9 mouse cellular contexts compared by ENCODE assay signal in genomic region chr6:55461141-55461540, GRCm38 (mm10). TPM values are rescaled to one million over a fixed set of nuclear protein-coding genes. Genes with fewer than 3 reads are reported as not detected.
A peak's percentile ranks its signal among the peaks of the same experiment; 100 is the strongest.
DNase-seq lines count a peak whose midpoint lies in the region; ATAC-seq lines count a peak whose summit lies in the region.
"Had no signal": no experiment of that assay in that cellular context is flagged by ENCODE, and none has a peak within 500 bp of the region (broad histone marks: within the 10 kb centered on the region; RNA-seq: fewer than 3 reads in every experiment).

No protein-coding gene starts in this region.

- WGBS in heart, embryonic 12.5 days, result 60% methylated on average over 5 of the region's 5 CpGs
- 71% methylated on average over 5 of the region's 5 CpGs for WGBS in hindbrain, embryonic 11.5 days

- H3K27me3 ChIP-seq in heart, embryonic 12.5 days (replicated peaks), result peaks cover 48% of the 10 kb centered on the region
- H3K27me3 ChIP-seq in hindbrain, embryonic 11.5 days (ENCODE audit: control insufficient read depth, insufficient read depth, low read length), result no peaks in the 10 kb centered on the region

- no peak overlapping the region for H3K9ac ChIP-seq in heart, embryonic 12.5 days
- H3K9ac ChIP-seq in hindbrain, embryonic 11.5 days (ENCODE audit: low read depth, low read length), result no peak overlapping the region

- no peak for ATAC-seq in heart, embryonic 12.5 days (ENCODE audit: insufficient number of reproducible peaks, low FRiP score)
- ATAC-seq in granulocyte monocyte progenitor cell, adult 5-6 weeks (replicated peaks; ENCODE audit: poor library complexity, severe bottlenecking), result peak; percentile 57
- ATAC-seq in hindbrain, embryonic 11.5 days (ENCODE audit: low FRiP score), result no peak

- no peaks in the 10 kb centered on the region for H3K9me3 ChIP-seq in heart, embryonic 12.5 days (replicated peaks)
- H3K9me3 ChIP-seq in hindbrain, embryonic 11.5 days (ENCODE audit: control insufficient read depth, low read length), result no peaks in the 10 kb centered on the region
- H3K9me3 ChIP-seq: megakaryocyte, embryonic 14.5 days had no signal

- H3K36me3 ChIP-seq in heart, embryonic 12.5 days, result no peaks in the 10 kb centered on the region
- no peaks in the 10 kb centered on the region for H3K36me3 ChIP-seq in hindbrain, embryonic 11.5 days (ENCODE audit: control insufficient read depth, insufficient read depth, low read length)

- no peak overlapping the region for H3K27ac ChIP-seq in heart, embryonic 12.5 days (ENCODE audit: poor library complexity, severe bottlenecking)
- no peak overlapping the region for H3K27ac ChIP-seq in hindbrain, embryonic 11.5 days (ENCODE audit: low read depth, low read length)

- no peaks in the 10 kb centered on the region for H3K4me1 ChIP-seq in heart, embryonic 12.5 days (replicated peaks)
- no peaks in the 10 kb centered on the region for H3K4me1 ChIP-seq in hindbrain, embryonic 11.5 days (replicated peaks; ENCODE audit: control insufficient read depth, insufficient read depth, low read length)
- H3K4me1 ChIP-seq: megakaryocyte, embryonic 14.5 days had no signal

- no peak overlapping the region for H3K4me2 ChIP-seq in heart, embryonic 12.5 days
- no peak overlapping the region for H3K4me2 ChIP-seq in hindbrain, embryonic 11.5 days (replicated peaks; ENCODE audit: low read depth, low read length)

- H3K4me3 ChIP-seq in heart, embryonic 12.5 days, result no peak overlapping the region
- no peak overlapping the region for H3K4me3 ChIP-seq in hindbrain, embryonic 11.5 days (ENCODE audit: low read depth, low read length)
- H3K4me3 ChIP-seq: megakaryocyte, embryonic 14.5 days had no signal

- DNase-seq in heart, adult 18-20 months, result peak; percentile 30 to 69
- DNase-seq in thymus, postnatal 0 days (ENCODE audit: low spot score), result peak; percentile 18
- DNase-seq in thymus, adult 18-20 months, result no peak
- peak; percentile 5 for DNase-seq in thymus, postnatal 25 days
- DNase-seq in right cerebral cortex, postnatal 25 days, result no peak
- no peak for DNase-seq in hindbrain, embryonic 11.5 days (ENCODE audit: low spot score)

RNA-seq across cellular contexts. Expression of gene Adcyap1r1, which starts 9.4 kb away (rescaled TPM):
- 1 to 10 TPM; 4.9 to 6.1 TPM for total RNA-seq in heart, adult 18-20 months (2021)
- 6.2 and 6.5 TPM in 2 replicates for polyA plus RNA-seq in heart, embryonic 12.5 days (2016; fragmentation: Nextera tagmentation; extraction: Ambion mirVana)
- 0.40 and 0.44 TPM in 2 replicates for polyA plus RNA-seq in thymus, postnatal 0 days (2015; fragmentation: Nextera tagmentation; extraction: Ambion mirVana)
- 1.6 TPM in 1 of 2 replicates, not detected in the other for total RNA-seq in granulocyte monocyte progenitor cell, adult 5-6 weeks (2014; fragmentation: Nextera tagmentation)
- total RNA-seq in granulocyte monocyte progenitor cell, adult 5-6 weeks (2017), result not detected in 2 replicates
- 21.1 and 21.6 TPM in 2 replicates for polyA plus RNA-seq in hindbrain, embryonic 11.5 days (2014; fragmentation: Nextera tagmentation; extraction: Ambion mirVana)

Comparison
In these comparisons a context has a peak if more than half of its experiments do, and no peak if none do; other contexts are left out.
1. DNase-seq: peak in heart, adult 18-20 months (2 of 2), thymus, postnatal 0 days (single experiment) and thymus, postnatal 25 days (single experiment); none in thymus, adult 18-20 months (0 of 2), right cerebral cortex, postnatal 25 days (single experiment) and hindbrain, embryonic 11.5 days (single experiment).